Mouse (Mus musculus): ENCODE measurements around the gene Tk2. TPM values are rescaled to one million over a fixed set of nuclear protein-coding genes. Genes with fewer than 3 reads are reported as not detected.

Tk2 gene
- polyA plus RNA-seq, 1 experiment from 2014 or later, result 16.3 TPM

GRCm38 (mm10) chr8:104201622-104202021 lies 46.7 kb downstream of the Tk2 start:
- Histone ChIP-seq H3K9ac (ENCODE audit: low read depth, low read length) (no peak overlapping the region), H3K27me3 (replicated peaks; ENCODE audit: control insufficient read depth, insufficient read depth, low read length) (no peaks in the 10 kb centered on the region; the same call in 1 of the 2 replicates), H3K4me1 (replicated peaks; ENCODE audit: control insufficient read depth, insufficient read depth, low read length) (no peaks in the 10 kb centered on the region), H3K9me3 (ENCODE audit: control insufficient read depth, low read length) (no peaks in the 10 kb centered on the region), H3K4me2 (no peak overlapping the region), H3K4me3 (ENCODE audit: low read depth, low read length) (no peak overlapping the region), H3K36me3 (ENCODE audit: control insufficient read depth, insufficient read depth, low read length) (no peaks in the 10 kb centered on the region), H3K27ac (ENCODE audit: low read depth, low read length) (no peak overlapping the region)
- 82% methylated on average over 3 of the region's 3 CpGs for WGBS
- DNase-seq (ENCODE audit: low spot score), result no peak
- no peak for ATAC-seq (replicated peaks; ENCODE audit: low FRiP score)

GRCm38 (mm10) chr8:104199802-104200201 lies 48.6 kb downstream of the Tk2 start:
- no peaks in the 10 kb centered on the region for H3K4me1 ChIP-seq (replicated peaks; ENCODE audit: control insufficient read depth, insufficient read depth, low read length)
- no peaks in the 10 kb centered on the region for H3K9me3 ChIP-seq (ENCODE audit: control insufficient read depth, low read length)
- no peaks in the 10 kb centered on the region; the same call in 1 of the 2 replicates for H3K27me3 ChIP-seq (replicated peaks; ENCODE audit: control insufficient read depth, insufficient read depth, low read length)
- H3K27ac ChIP-seq (ENCODE audit: low read depth, low read length), result no peak overlapping the region
- H3K9ac ChIP-seq (ENCODE audit: low read depth, low read length), result no peak overlapping the region
- H3K4me3 ChIP-seq (ENCODE audit: low read depth, low read length), result no peak overlapping the region
- ATAC-seq (replicated peaks; ENCODE audit: low FRiP score) (no peak), DNase-seq (ENCODE audit: low spot score) (no peak)
- H3K36me3 ChIP-seq (ENCODE audit: control insufficient read depth, insufficient read depth, low read length), result no peaks in the 10 kb centered on the region
- 43% methylated on average over 5 of the region's 5 CpGs for WGBS
- no peak overlapping the region for H3K4me2 ChIP-seq

DNA sequence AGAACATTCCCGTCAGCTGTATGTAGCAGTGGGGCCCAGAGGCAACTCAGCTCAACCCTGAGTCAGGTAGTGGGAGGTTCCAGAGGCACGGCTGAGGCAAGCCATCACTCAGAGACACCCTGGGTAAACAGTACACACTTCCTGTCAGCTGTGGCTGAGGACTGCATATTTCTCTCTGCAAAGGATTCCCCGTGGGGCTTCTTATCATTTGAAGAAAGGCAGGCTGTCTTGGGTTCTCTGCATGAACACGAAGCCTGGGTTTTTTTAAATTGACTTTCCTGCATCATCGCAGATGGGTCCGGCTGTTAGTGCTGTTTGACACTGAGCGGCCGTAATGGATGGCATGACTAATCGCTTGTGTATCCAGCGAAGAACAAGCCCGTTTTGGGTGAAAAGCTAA lies 56.9 kb downstream of the Tk2 start:
- no peaks in the 10 kb centered on the region for H3K4me1 ChIP-seq (replicated peaks; ENCODE audit: control insufficient read depth, insufficient read depth, low read length)
- H3K4me3 ChIP-seq (ENCODE audit: low read depth, low read length), result no peak overlapping the region
- no peak overlapping the region for H3K4me2 ChIP-seq
- no peak; the same call in 1 of the 2 replicates for ATAC-seq (replicated peaks; ENCODE audit: low FRiP score)
- no peak overlapping the region for H3K9ac ChIP-seq (ENCODE audit: low read depth, low read length)
- no peak for DNase-seq (ENCODE audit: low spot score)
- WGBS, result 34% methylated on average over 11 of the region's 11 CpGs
- no peaks in the 10 kb centered on the region for H3K36me3 ChIP-seq (ENCODE audit: control insufficient read depth, insufficient read depth, low read length)
- no peaks in the 10 kb centered on the region; the same call in 1 of the 2 replicates for H3K27me3 ChIP-seq (replicated peaks; ENCODE audit: control insufficient read depth, insufficient read depth, low read length)
- H3K27ac ChIP-seq (ENCODE audit: low read depth, low read length), result no peak overlapping the region
- no peaks in the 10 kb centered on the region for H3K9me3 ChIP-seq (ENCODE audit: control insufficient read depth, low read length)

- no peak overlapping the region for H3K4me2 ChIP-seq
- H3K27ac ChIP-seq (ENCODE audit: low read depth, low read length), result no peak overlapping the region
- ATAC-seq (replicated peaks; ENCODE audit: low FRiP score) (no peak), DNase-seq (ENCODE audit: low spot score) (no peak)
- no peaks in the 10 kb centered on the region for H3K4me1 ChIP-seq (replicated peaks; ENCODE audit: control insufficient read depth, insufficient read depth, low read length)
- H3K9me3 ChIP-seq (ENCODE audit: control insufficient read depth, low read length), result no peaks in the 10 kb centered on the region
- H3K9ac ChIP-seq (ENCODE audit: low read depth, low read length), result no peak overlapping the region
- H3K4me3 ChIP-seq (ENCODE audit: low read depth, low read length), result no peak overlapping the region
- H3K27me3 ChIP-seq (replicated peaks; ENCODE audit: control insufficient read depth, insufficient read depth, low read length), result no peaks in the 10 kb centered on the region; the same call in 1 of the 2 replicates
- H3K36me3 ChIP-seq (ENCODE audit: control insufficient read depth, insufficient read depth, low read length), result no peaks in the 10 kb centered on the region
- 61% methylated on average over 6 of the region's 6 CpGs for WGBS
Observed at GRCm38 (mm10) chr8:104190777-104191468, 57.4 kb downstream of the Tk2 start.

DNA sequence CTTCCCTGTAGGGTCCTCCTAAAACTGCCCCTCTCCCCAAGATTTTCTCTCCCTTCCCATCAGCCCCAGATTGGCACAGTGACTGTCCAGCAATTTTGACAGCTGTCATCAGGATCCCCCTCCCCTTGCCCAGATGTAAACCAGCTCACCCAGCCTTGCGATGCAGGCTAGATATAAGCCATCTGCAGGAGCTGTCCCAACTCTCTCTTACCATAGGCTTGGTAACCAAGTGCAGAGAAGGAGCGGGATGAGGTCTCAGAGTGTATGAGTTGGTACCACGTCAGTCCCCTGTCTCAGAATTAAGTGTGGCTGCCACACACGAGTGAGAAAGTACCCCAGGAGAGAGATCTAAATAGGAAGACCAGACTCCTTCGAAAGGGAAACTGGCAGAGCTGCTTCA lies 59.9 kb downstream of the Tk2 start:
- 56% methylated on average over 5 of the region's 5 CpGs for WGBS
- no peak for ATAC-seq (replicated peaks; ENCODE audit: low FRiP score)
- no peak for DNase-seq (ENCODE audit: low spot score)
- no peaks in the 10 kb centered on the region for H3K36me3 ChIP-seq (ENCODE audit: control insufficient read depth, insufficient read depth, low read length)
- H3K27me3 ChIP-seq (replicated peaks; ENCODE audit: control insufficient read depth, insufficient read depth, low read length), result no peaks in the 10 kb centered on the region; the same call in 1 of the 2 replicates
- no peaks in the 10 kb centered on the region for H3K4me1 ChIP-seq (replicated peaks; ENCODE audit: control insufficient read depth, insufficient read depth, low read length)
- H3K4me2 ChIP-seq, result no peak overlapping the region
- H3K4me3 ChIP-seq (ENCODE audit: low read depth, low read length), result no peak overlapping the region
- H3K9ac ChIP-seq (ENCODE audit: low read depth, low read length), result no peak overlapping the region
- no peak overlapping the region for H3K27ac ChIP-seq (ENCODE audit: low read depth, low read length)
- H3K9me3 ChIP-seq (ENCODE audit: control insufficient read depth, low read length), result no peaks in the 10 kb centered on the region

DNA sequence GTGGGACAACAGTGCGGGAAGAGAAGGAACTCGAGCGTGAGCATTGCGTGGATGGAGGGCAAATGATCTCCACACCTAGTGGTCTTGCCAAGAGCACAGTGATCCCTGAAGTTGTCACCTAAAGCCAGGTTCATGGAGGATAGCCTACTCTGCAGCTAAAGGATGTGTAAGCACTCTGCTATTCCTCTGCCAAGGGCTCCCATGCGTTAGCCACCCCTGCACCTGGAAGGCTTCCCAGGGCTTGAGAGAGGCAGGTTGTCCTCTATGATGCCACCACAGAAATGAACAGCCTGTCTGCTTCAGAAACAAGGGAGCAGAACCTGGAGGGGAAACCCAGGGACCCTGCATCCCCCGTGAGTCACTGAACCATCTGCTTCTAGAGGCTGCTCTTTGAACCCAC lies 60.7 kb downstream of the Tk2 start:
- Histone ChIP-seq H3K4me2 (no peak overlapping the region), H3K9ac (ENCODE audit: low read depth, low read length) (no peak overlapping the region), H3K4me1 (replicated peaks; ENCODE audit: control insufficient read depth, insufficient read depth, low read length) (no peaks in the 10 kb centered on the region), H3K27ac (ENCODE audit: low read depth, low read length) (no peak overlapping the region), H3K27me3 (replicated peaks; ENCODE audit: control insufficient read depth, insufficient read depth, low read length) (no peaks in the 10 kb centered on the region; the same call in 1 of the 2 replicates), H3K9me3 (ENCODE audit: control insufficient read depth, low read length) (no peaks in the 10 kb centered on the region), H3K36me3 (ENCODE audit: control insufficient read depth, insufficient read depth, low read length) (no peaks in the 10 kb centered on the region), H3K4me3 (ENCODE audit: low read depth, low read length) (no peak overlapping the region)
- ATAC-seq (replicated peaks; ENCODE audit: low FRiP score) (no peak), DNase-seq (ENCODE audit: low spot score) (no peak)
- 80% methylated on average over 6 of the region's 6 CpGs for WGBS

DNA sequence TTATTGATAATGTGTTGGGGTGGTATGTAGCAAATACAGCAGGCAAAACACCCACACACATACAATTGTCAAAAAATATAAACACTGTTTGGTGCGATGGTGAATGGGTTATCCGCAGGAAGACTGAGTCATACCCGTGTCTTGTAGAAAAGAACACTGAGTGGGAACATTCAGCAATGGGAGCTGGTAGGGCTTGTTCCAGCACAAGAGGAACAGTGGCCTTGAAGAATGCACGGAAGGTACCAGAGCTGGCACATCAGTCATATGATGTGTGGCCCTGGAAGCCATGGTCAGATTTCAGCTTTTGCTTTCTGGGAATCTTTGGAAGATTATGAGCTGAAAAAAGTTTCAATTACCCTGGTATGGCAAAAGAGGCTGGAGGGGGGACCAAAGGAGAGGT lies 61.5 kb downstream of the Tk2 start:
- Histone ChIP-seq H3K36me3 (ENCODE audit: control insufficient read depth, insufficient read depth, low read length) (no peaks in the 10 kb centered on the region), H3K9ac (ENCODE audit: low read depth, low read length) (no peak overlapping the region), H3K4me1 (replicated peaks; ENCODE audit: control insufficient read depth, insufficient read depth, low read length) (no peaks in the 10 kb centered on the region), H3K4me3 (ENCODE audit: low read depth, low read length) (no peak overlapping the region), H3K4me2 (no peak overlapping the region), H3K27me3 (replicated peaks; ENCODE audit: control insufficient read depth, insufficient read depth, low read length) (no peaks in the 10 kb centered on the region; the same call in 1 of the 2 replicates), H3K9me3 (ENCODE audit: control insufficient read depth, low read length) (no peaks in the 10 kb centered on the region), H3K27ac (ENCODE audit: low read depth, low read length) (no peak overlapping the region)
- 75% methylated on average over 4 of the region's 4 CpGs for WGBS
- ATAC-seq (replicated peaks; ENCODE audit: low FRiP score) (no peak), DNase-seq (ENCODE audit: low spot score) (no peak)

GRCm38 (mm10) chr8:104184905-104185304 lies 63.5 kb downstream of the Tk2 start:
- ATAC-seq (replicated peaks; ENCODE audit: low FRiP score) (no peak), DNase-seq (ENCODE audit: low spot score) (no peak)
- WGBS, result 37% methylated on average over 6 of the region's 6 CpGs
- Histone ChIP-seq H3K9me3 (ENCODE audit: control insufficient read depth, low read length) (no peaks in the 10 kb centered on the region), H3K4me2 (no peak overlapping the region), H3K4me3 (ENCODE audit: low read depth, low read length) (no peak overlapping the region), H3K9ac (ENCODE audit: low read depth, low read length) (no peak overlapping the region), H3K4me1 (replicated peaks; ENCODE audit: control insufficient read depth, insufficient read depth, low read length) (no peaks in the 10 kb centered on the region), H3K36me3 (ENCODE audit: control insufficient read depth, insufficient read depth, low read length) (no peaks in the 10 kb centered on the region), H3K27ac (ENCODE audit: low read depth, low read length) (no peak overlapping the region), H3K27me3 (replicated peaks; ENCODE audit: control insufficient read depth, insufficient read depth, low read length) (no peaks in the 10 kb centered on the region; the same call in 1 of the 2 replicates)

GRCm38 (mm10) chr8:104177054-104177453 lies 71.3 kb downstream of the Tk2 start:
- Histone ChIP-seq H3K4me3 (ENCODE audit: low read depth, low read length) (no peak overlapping the region), H3K27me3 (replicated peaks; ENCODE audit: control insufficient read depth, insufficient read depth, low read length) (peaks cover 16% of the 10 kb centered on the region), H3K9ac (ENCODE audit: low read depth, low read length) (no peak overlapping the region), H3K9me3 (ENCODE audit: control insufficient read depth, low read length) (no peaks in the 10 kb centered on the region), H3K27ac (ENCODE audit: low read depth, low read length) (no peak overlapping the region), H3K4me2 (no peak overlapping the region), H3K36me3 (ENCODE audit: control insufficient read depth, insufficient read depth, low read length) (no peaks in the 10 kb centered on the region), H3K4me1 (replicated peaks; ENCODE audit: control insufficient read depth, insufficient read depth, low read length) (no peaks in the 10 kb centered on the region)
- DNase-seq (ENCODE audit: low spot score), result no peak
- 74% methylated on average over 4 of the region's 4 CpGs for WGBS
- no peak for ATAC-seq (replicated peaks; ENCODE audit: low FRiP score)
